Mouse (Mus musculus): Measurements from ENCODE around the gene Vps11. TPM values are rescaled to one million over a fixed set of nuclear protein-coding genes. Genes with fewer than 3 reads are reported as not detected.
A peak's percentile ranks its signal among the peaks of the same experiment; 100 is the strongest.
"Not testable (repeated sequence)": the region's sequence is repeated elsewhere in the genome, so short reads cannot be mapped to it uniquely, and the experiment has no call there.

The Vps11 gene
- polyA plus RNA-seq, 1 experiment from 2014 or later = 17.3 TPM

- H3K27ac ChIP-seq = peak within 1 kb of the TSS; percentile 98
- H3K9ac ChIP-seq = peak within 1 kb of the TSS; percentile 82
- WGBS = under 1% methylated on average over 88 of the region's 91 CpGs
- H3K27me3 ChIP-seq = no peaks in the 10 kb centered on the region
- peak; percentile 93 for ATAC-seq (replicated peaks; ENCODE audit: insufficient number of reproducible peaks, insufficient read depth, low FRiP score, low read depth)
- no peaks in the 10 kb centered on the region for H3K9me3 ChIP-seq (replicated peaks)
- H3K4me2 ChIP-seq = peak within 1 kb of the TSS; percentile 77
- H3K36me3 ChIP-seq = peaks cover 64% of the 10 kb centered on the region
- H3K4me3 ChIP-seq = peak within 1 kb of the TSS; percentile 71
- peaks cover 24% of the 10 kb centered on the region for H3K4me1 ChIP-seq (replicated peaks)
These were observed 26.8 kb downstream of the Vps11 start, which contains the start of gene H2afx for GRCm38 (mm10) chr9:44334396-44335330. TSS of gene H2afx (plus strand) at chr9:44334694.

GRCm38 (mm10) chr9:44332918-44333638, 28.4 kb downstream of the Vps11 start:
- Histone ChIP-seq H3K4me2 (no peak overlapping the region), H3K27ac (no peak overlapping the region), H3K4me3 (no peak overlapping the region), H3K36me3 (peaks cover 70% of the 10 kb centered on the region), H3K4me1 (replicated peaks) (peaks cover 25% of the 10 kb centered on the region), H3K27me3 (no peaks in the 10 kb centered on the region), H3K9ac (no peak overlapping the region), H3K9me3 (replicated peaks) (no peaks in the 10 kb centered on the region)
- 92% methylated on average over 13 of the region's 13 CpGs for WGBS
- no peak for ATAC-seq (replicated peaks; ENCODE audit: insufficient number of reproducible peaks, insufficient read depth, low FRiP score, low read depth)

- Histone ChIP-seq H3K9me3 (replicated peaks) (no peaks in the 10 kb centered on the region), H3K27me3 (no peaks in the 10 kb centered on the region), H3K4me2 (no peak overlapping the region), H3K36me3 (peaks cover 56% of the 10 kb centered on the region), H3K4me3 (no peak overlapping the region), H3K4me1 (replicated peaks) (peaks cover 17% of the 10 kb centered on the region), H3K27ac (no peak overlapping the region), H3K9ac (no peak overlapping the region)
- ATAC-seq (replicated peaks; ENCODE audit: insufficient number of reproducible peaks, insufficient read depth, low FRiP score, low read depth) = no peak
- 93% methylated on average over 6 of the region's 6 CpGs for WGBS
These were observed 30.7 kb downstream of the Vps11 start for GRCm38 (mm10) chr9:44330736-44331135.

- Histone ChIP-seq H3K27ac (peak overlapping the region; percentile 97), H3K4me2 (peak overlapping the region; percentile 84), H3K36me3 (peaks cover 46% of the 10 kb centered on the region), H3K9me3 (replicated peaks) (no peaks in the 10 kb centered on the region), H3K4me1 (replicated peaks) (peaks cover 13% of the 10 kb centered on the region), H3K27me3 (no peaks in the 10 kb centered on the region), H3K9ac (peak overlapping the region; percentile 91), H3K4me3 (peak overlapping the region; percentile 89)
- no peak for ATAC-seq (replicated peaks; ENCODE audit: insufficient number of reproducible peaks, insufficient read depth, low FRiP score, low read depth)
- WGBS = 87% methylated on average over 5 of the region's 5 CpGs
These were observed 33.5 kb downstream of the Vps11 start for GRCm38 (mm10) chr9:44327926-44328325.

GRCm38 (mm10) chr9:44327064-44327711, 34.3 kb downstream of the Vps11 start:
- peaks cover 39% of the 10 kb centered on the region for H3K36me3 ChIP-seq
- peak overlapping the region; percentile 91 for H3K9ac ChIP-seq
- peak; percentile 49 for ATAC-seq (replicated peaks; ENCODE audit: insufficient number of reproducible peaks, insufficient read depth, low FRiP score, low read depth)
- H3K27me3 ChIP-seq = no peaks in the 10 kb centered on the region
- no peaks in the 10 kb centered on the region for H3K9me3 ChIP-seq (replicated peaks)
- H3K4me3 ChIP-seq = peak overlapping the region; percentile 89
- H3K4me2 ChIP-seq = peak overlapping the region; percentile 84
- under 1% methylated on average over 22 of the region's 22 CpGs for WGBS
- H3K27ac ChIP-seq = peak overlapping the region; percentile 97
- peaks cover 13% of the 10 kb centered on the region for H3K4me1 ChIP-seq (replicated peaks)

- peak overlapping the region; percentile 84 for H3K4me2 ChIP-seq
- peak overlapping the region; percentile 89 for H3K4me3 ChIP-seq
- H3K27me3 ChIP-seq = no peaks in the 10 kb centered on the region
- ATAC-seq (replicated peaks; ENCODE audit: insufficient number of reproducible peaks, insufficient read depth, low FRiP score, low read depth) = peak; percentile 89
- H3K27ac ChIP-seq = peak overlapping the region; percentile 97
- peaks cover 13% of the 10 kb centered on the region for H3K4me1 ChIP-seq (replicated peaks)
- H3K36me3 ChIP-seq = peaks cover 33% of the 10 kb centered on the region
- H3K9me3 ChIP-seq (replicated peaks) = no peaks in the 10 kb centered on the region
- peak overlapping the region; percentile 91 for H3K9ac ChIP-seq
- WGBS = under 1% methylated on average over 38 of the region's 38 CpGs
These were observed 35.0 kb downstream of the Vps11 start for GRCm38 (mm10) chr9:44326371-44327063.

GRCm38 (mm10) chr9:44325768-44326370, 35.6 kb downstream of the Vps11 start, which contains the start of gene Dpagt1:
TSS of gene Dpagt1 (plus strand) at chr9:44326019.
- Histone ChIP-seq H3K36me3 (peaks cover 27% of the 10 kb centered on the region), H3K4me1 (replicated peaks) (peaks cover 15% of the 10 kb centered on the region), H3K27me3 (no peaks in the 10 kb centered on the region), H3K9me3 (replicated peaks) (no peaks in the 10 kb centered on the region), H3K4me3 (peak within 1 kb of the TSS; percentile 89), H3K9ac (peak within 1 kb of the TSS; percentile 91), H3K4me2 (peak within 1 kb of the TSS; percentile 84), H3K27ac (peak within 1 kb of the TSS; percentile 97)
- ATAC-seq (replicated peaks; ENCODE audit: insufficient number of reproducible peaks, insufficient read depth, low FRiP score, low read depth) = no peak
- 2% methylated on average over 12 of the region's 12 CpGs for WGBS

GRCm38 (mm10) chr9:44325032-44325767, 36.3 kb downstream of the Vps11 start:
- Histone ChIP-seq H3K36me3 (peaks cover 20% of the 10 kb centered on the region), H3K27ac (peak overlapping the region; percentile 97), H3K9ac (peak overlapping the region; percentile 91), H3K4me1 (replicated peaks) (peaks cover 20% of the 10 kb centered on the region), H3K4me2 (peak overlapping the region; percentile 84)
- not testable (repeated sequence) for H3K9me3 ChIP-seq (replicated peaks); H3K4me3 ChIP-seq; H3K27me3 ChIP-seq; ATAC-seq (replicated peaks; ENCODE audit: insufficient number of reproducible peaks, insufficient read depth, low FRiP score, low read depth)
- 63% methylated on average over 7 of the region's 8 CpGs for WGBS

GRCm38 (mm10) chr9:44324147-44324546, 37.3 kb downstream of the Vps11 start:
- no peak overlapping the region for H3K4me3 ChIP-seq
- WGBS = 73% methylated on average over 6 of the region's 6 CpGs
- H3K4me1 ChIP-seq (replicated peaks) = peaks cover 24% of the 10 kb centered on the region
- H3K27me3 ChIP-seq = no peaks in the 10 kb centered on the region
- H3K9ac ChIP-seq = no peak overlapping the region
- H3K27ac ChIP-seq = no peak overlapping the region
- H3K36me3 ChIP-seq = peaks cover 9% of the 10 kb centered on the region
- no peaks in the 10 kb centered on the region for H3K9me3 ChIP-seq (replicated peaks)
- H3K4me2 ChIP-seq = no peak overlapping the region
- ATAC-seq (replicated peaks; ENCODE audit: insufficient number of reproducible peaks, insufficient read depth, low FRiP score, low read depth) = no peak

GRCm38 (mm10) chr9:44323656-44324055, 37.8 kb downstream of the Vps11 start:
- peaks cover 29% of the 10 kb centered on the region for H3K4me1 ChIP-seq (replicated peaks)
- 84% methylated on average over 3 of the region's 4 CpGs for WGBS
- not testable (repeated sequence) for H3K4me3 ChIP-seq

More at GRCm38 (mm10) chr9:44323656-44324055, 37.8 kb downstream of the Vps11 start:
- not testable (repeated sequence) for H3K27ac ChIP-seq; H3K27me3 ChIP-seq; H3K4me2 ChIP-seq; H3K9me3 ChIP-seq (replicated peaks); H3K9ac ChIP-seq; ATAC-seq (replicated peaks; ENCODE audit: insufficient number of reproducible peaks, insufficient read depth, low FRiP score, low read depth); H3K36me3 ChIP-seq
